Mouse (Mus musculus): ENCODE data around the gene Hist1h4m.
"Not testable (repeated sequence)": the region's sequence is repeated elsewhere in the genome, so short reads cannot be mapped to it uniquely, and the experiment has no call there.

Gene Hist1h4m

DNA sequence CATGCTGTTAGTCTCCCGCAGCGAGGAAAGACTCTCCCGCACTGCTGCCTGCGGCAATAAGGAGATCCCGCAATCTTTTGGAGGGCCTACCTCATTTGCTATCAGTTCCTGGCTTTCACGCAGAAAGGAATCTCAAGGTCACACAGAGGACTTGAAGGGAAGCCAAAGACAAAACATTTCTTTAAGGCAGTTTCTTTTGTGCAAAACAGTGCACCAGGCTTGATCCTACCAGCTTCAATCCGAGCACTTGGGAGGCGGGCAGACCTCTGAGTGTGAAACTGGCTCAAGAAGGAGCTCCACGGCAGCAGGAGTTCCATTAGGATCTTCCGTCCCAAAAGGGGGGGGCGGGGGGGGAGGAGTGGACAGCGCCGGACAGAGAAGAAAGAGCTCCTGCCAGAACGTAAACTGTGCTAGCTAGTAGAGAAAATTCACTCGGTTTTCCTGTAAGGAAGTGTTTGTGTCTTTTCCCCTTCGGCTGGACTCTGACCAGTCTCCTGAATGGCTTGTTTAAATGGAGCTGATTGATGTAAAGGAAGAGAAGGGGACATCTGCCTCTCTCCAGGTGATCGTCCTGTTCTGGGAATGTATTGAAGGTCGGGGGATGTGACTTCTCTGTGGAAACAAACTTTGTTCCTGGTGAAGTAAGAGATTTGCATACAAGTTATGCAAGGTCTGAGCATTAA, 20.8 kb upstream of the Hist1h4m start:
- TF ChIP-seq GATA4 (IDR thresholded peaks at IDR 0.05; ENCODE audit: insufficient replicate concordance, low read length): no peak

- TF ChIP-seq GATA4 (IDR thresholded peaks at IDR 0.05; ENCODE audit: insufficient replicate concordance, low read length): no peak
These were observed 16.0 kb upstream of the Hist1h4m start for GRCm38 (mm10) chr13:21795584-21795983.

GRCm38 (mm10) chr13:21810073-21810472, 1.5 kb upstream of the Hist1h4m start, which contains the start of the genes Hist1h2bq and Hist1h2ao:
Gene Hist1h2bq, minus strand, starts transcription at chr13:21810197.
Gene Hist1h2ao, plus strand, starts transcription at chr13:21810465.
- not testable (repeated sequence) for TF ChIP-seq GATA4 (IDR thresholded peaks at IDR 0.05; ENCODE audit: insufficient replicate concordance, low read length)

- no peak for TF ChIP-seq GATA4 (IDR thresholded peaks at IDR 0.05; ENCODE audit: insufficient replicate concordance, low read length)
These were observed 17.0 kb downstream of the Hist1h4m start for GRCm38 (mm10) chr13:21828511-21828910.

DNA sequence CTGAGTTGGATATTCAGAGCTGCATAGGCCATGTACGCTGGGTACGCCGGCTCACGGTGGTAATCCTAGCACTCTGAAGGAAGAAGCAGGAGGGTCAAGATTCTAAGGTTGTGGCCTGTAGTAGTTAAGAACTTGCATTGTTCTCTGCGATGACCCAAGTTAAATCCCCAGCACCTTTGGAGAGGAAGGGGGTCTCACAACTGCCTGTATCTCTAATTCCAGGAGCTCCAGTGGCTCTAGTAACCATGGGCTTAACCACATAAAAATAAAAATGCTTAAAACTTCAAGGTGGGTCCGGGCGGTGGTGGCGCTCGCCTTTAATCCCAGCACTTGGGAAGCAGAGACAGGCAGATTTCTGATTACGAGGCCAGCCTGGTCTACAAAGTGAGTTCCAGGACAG, 18.8 kb downstream of the Hist1h4m start:
- TF ChIP-seq GATA4 (IDR thresholded peaks at IDR 0.05; ENCODE audit: insufficient replicate concordance, low read length): no peak

DNA sequence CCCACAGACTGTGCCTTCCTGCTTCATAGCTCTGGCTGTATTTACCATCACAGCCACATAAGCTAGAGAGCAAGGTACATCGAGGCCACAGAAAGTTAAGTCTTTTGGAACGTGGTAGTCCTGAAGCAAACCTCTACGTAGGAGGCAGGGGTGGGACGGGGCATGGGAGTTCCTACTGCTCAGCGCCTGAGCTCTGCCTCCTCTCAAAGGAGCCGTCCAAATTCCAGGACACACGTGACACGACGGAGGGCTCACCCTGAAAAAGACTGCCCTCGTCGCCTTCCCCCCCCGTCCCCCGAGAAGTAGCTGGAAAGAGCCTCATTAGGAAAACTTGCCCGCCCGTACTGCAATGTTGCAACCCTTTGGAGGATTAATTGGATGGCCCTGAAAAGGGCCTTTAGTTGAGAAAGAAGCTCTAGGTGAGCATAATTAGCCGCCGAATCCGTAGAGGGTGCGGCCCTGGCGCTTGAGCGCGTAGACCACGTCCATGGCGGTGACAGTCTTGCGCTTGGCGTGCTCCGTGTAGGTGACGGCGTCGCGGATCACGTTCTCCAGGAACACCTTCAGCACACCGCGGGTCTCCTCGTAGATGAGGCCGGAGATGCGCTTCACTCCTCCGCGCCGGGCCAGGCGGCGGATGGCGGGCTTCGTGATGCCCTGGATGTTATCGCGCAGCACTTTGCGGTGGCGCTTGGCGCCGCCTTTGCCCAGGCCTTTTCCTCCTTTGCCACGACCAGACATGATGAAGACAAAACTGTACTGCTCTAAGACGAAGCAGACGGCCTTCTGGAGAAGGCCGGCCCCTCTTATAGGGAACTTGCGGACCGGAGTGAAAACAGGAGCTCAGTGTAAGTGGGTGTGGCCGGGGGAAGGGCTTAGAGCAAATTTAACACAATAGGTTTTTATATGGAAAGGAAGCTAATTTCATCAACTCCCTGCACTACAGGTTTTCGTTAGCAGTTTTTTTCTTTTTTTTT, 20.2 kb downstream of the Hist1h4m start, which contains the start of gene Hist1h4n:
Gene Hist1h4n, minus strand, starts transcription at position 779 of the 977 bp plus-strand sequence.
- TF ChIP-seq GATA4 (IDR thresholded peaks at IDR 0.05; ENCODE audit: insufficient replicate concordance, low read length): not testable (repeated sequence)

DNA sequence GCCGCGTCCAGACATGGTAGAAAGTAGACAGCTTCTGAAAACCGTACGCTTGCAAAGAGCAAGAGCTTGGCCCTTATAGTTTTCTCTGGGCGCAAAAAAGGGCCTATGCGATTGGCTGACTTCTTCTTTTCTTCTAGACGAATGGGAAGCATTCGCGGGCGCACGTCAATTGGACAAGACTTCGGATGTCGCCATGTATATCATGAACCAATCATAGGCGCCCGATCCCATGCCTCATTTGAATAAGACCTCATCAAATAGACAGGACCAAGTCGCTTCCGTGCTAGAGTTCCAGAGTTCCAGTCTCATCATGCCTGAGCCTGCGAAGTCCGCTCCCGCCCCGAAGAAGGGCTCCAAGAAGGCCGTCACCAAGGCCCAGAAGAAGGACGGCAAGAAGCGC, 21.9 kb downstream of the Hist1h4m start, which contains the start of the genes Hist1h2ap and Hist1h2br:
Gene Hist1h2ap, minus strand, starts transcription at position 47 of the 400 bp plus-strand sequence.
Gene Hist1h2br, plus strand, starts transcription at position 283 of the 400 bp plus-strand sequence.
- TF ChIP-seq GATA4 (IDR thresholded peaks at IDR 0.05; ENCODE audit: insufficient replicate concordance, low read length): not testable (repeated sequence)

- TF ChIP-seq GATA4 (IDR thresholded peaks at IDR 0.05; ENCODE audit: insufficient replicate concordance, low read length): no peak
These were observed 36.3 kb downstream of the Hist1h4m start for GRCm38 (mm10) chr13:21847883-21848282.

- no peak for TF ChIP-seq GATA4 (IDR thresholded peaks at IDR 0.05; ENCODE audit: insufficient replicate concordance, low read length)
These were observed 40.8 kb downstream of the Hist1h4m start for GRCm38 (mm10) chr13:21852215-21852945.

GRCm38 (mm10) chr13:21855146-21855545, 43.6 kb downstream of the Hist1h4m start:
- TF ChIP-seq GATA4 (IDR thresholded peaks at IDR 0.05; ENCODE audit: insufficient replicate concordance, low read length): no peak

- TF ChIP-seq GATA4 (IDR thresholded peaks at IDR 0.05; ENCODE audit: insufficient replicate concordance, low read length): no peak
These were observed 44.2 kb downstream of the Hist1h4m start for GRCm38 (mm10) chr13:21855698-21856162.

DNA sequence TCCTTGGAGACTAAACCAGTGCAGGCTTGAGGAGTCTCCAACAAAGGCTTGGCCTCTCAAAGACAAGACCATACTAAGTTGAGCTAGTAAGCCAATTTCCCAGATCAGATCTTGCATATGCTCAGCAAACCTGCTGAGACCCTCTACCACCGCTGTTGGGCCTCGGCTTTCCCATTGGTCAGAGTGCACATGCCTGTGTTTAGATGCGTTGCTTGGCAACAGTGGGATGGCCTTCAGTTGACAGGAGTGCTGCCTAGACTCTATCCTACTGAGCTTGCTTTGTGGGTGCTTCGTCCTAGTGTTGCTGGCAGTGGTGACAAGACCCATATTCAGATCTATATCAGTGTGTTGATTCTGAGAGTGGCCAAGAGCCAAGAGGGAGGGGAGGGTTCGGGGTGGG, 50.1 kb downstream of the Hist1h4m start:
- no peak for TF ChIP-seq GATA4 (IDR thresholded peaks at IDR 0.05; ENCODE audit: insufficient replicate concordance, low read length)
